Mouse (Mus musculus) ovary, adult 18-20 months (tissue): ENCODE data around the gene Tcf7l2.
A peak's percentile ranks its signal among the peaks of the same experiment; 100 is the strongest.

ENCODE experiments used
- DNase-seq: peaks from one replicate; pipeline ENCODE4 v3.0.0; 2022; ENCODE audit warnings: low spot score, mixed read lengths

The Tcf7l2 gene

DNA sequence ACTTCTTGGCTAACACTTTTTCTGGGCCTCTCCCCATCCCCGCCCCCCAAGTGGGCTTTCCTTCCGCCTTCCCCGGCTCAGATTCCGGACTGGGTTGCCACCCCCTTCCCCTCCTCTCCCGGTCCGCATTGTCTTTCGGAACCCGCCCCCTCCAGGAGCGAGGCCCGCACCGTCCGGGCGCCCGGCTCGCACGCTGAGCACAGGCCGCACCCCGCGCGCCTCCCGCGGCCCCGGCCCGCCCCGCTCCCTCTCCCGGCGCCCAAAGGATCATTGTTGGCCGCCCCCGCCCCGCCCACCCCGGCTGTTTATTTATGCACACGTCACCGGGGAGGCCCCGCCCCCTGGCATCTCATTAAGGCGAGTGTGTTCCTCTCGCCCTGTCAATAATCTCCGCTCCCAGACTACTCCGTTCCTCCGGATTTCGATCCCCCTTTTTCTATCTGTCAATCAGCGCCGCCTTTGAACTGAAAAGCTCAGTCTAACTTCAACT is at the start of gene Tcf7l2:
Tcf7l2 (plus strand) TSS at position 382 of the 490 bp plus-strand sequence.
- peak; percentile 86 for DNase-seq

DNA sequence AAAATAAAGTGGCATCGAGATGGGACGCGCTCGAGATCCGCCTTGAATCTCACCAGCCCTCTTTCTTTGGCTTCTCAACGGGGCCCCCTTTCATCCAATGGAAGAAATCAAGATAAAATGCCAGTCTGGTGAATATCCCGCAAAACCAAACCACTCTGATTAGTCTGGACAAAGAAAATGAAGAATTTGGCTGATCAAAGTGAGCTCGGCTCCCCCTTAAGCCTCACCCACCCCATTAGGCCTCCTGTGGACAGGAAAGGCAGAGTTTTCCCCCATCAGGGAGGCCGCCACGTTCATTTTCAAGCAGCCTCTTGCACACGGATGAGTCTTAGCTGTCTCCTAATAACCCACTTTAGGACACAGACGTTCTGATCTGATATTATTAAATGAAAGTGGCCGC is 47.0 kb upstream of the Tcf7l2 start:
- no peak for DNase-seq

DNA sequence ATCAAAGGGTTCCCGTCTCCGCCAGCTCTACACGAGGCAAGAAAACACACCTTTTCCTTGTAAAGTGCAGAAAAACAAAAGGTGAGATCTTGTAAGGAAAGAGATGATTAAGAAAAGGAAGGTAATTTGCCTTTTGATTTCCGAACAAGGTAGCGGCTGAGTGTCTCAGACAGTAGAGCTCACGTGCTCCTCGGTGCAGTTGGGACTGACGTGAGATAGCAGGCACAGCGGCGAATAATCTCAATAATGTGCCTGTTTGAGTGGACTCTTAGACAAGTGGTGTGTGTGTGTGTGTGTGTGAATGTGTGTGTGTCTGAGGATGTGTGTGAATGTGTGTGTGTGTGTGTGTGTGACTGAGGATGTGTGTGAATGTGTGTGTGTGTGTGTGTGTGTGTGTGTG is 46.2 kb upstream of the Tcf7l2 start:
- no peak for DNase-seq

DNA sequence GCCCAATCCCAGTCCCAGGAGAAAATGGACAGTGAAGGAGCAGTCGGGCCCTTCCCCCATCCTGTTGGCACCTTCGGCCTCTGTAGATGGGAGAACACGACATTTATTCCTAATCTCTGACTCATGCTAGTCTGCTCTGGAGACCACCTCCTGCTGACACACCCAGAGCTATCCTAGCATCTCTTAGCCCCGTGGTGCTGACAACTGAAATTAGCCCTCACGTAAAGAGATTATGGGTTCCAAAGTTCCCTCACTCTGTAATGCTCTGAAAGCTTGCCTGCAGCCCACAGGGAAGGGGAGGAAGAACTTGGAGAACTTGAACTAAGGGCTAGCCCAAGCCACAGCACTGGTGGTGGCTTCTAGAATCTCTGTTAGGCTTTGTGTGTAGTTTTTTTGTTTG is 42.7 kb upstream of the Tcf7l2 start:
- DNase-seq: no peak

DNA sequence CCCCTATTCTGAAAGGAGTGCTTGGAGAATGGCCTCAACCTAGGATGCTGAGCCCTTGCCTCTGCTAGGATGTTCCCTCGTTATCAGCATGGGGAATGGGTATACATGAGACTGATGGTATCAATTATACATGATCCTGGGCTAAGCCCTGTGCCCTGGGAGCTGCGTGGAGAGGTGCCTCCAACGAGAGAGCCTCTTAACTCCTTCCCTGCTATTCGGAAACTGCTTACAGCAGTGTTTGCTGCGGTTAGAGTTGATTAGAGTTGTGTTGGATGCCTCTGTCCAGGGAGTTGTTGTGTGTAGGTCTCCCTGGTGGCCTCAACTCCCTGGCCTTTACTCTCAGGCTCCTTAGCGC is 41.4 kb upstream of the Tcf7l2 start:
- no peak for DNase-seq

DNA sequence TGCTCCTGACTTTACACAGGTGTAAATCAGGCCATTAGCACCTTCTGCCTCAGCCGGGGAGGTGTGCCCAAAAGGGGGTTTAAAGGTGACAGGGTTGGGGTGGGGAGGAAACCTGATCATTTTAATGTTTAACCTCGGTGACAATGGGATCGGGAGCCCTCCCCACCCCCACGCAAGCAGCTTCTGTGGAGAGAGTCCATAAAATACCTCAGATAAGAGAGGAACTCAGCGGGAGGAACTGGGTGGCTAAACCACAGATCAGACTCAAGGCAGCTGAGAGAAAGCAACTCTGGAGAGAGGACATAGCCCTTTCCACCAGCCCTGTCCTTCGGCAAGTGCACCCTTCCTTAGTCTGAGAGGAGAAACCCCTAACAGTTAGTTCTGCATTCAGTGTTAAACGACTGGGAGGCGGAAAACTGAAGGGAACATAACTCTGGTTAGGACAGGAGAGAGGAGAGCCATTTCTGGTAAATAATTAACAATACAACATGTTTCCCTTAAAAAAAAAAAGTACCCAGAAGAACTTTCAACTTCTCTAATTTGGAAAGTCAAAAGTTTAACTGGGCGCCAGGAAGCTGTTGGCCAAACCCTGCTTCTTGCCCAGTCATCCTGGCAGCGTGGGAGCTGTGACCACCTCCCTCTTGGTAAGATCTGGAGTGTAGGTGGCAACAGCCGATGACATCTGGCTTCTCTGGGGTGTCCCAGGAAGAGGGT is 40.9 kb upstream of the Tcf7l2 start:
- DNase-seq: peak; percentile 23

DNA sequence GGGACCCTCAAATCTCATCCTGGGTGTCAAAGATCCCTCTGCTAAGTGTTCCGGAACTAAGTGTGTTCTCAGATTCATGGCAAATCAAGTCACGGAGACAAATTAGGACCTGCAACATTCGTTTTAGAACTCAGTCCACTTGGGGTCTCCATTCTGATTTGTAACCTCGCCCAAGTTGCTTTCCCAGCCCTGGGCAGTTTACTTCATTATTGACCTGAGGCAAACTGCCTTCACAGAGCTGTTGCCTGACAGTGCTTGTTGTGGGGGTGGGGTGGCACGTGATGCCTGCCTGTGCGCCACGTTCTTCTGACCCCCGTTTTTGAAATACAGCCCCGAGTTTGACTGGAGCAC is 40.4 kb upstream of the Tcf7l2 start:
- DNase-seq: no peak

- no peak for DNase-seq
Observed at GRCm38 (mm10) chr19:55702081-55702480, 39.5 kb upstream of the Tcf7l2 start.

- DNase-seq: no peak
Observed at GRCm38 (mm10) chr19:55702716-55703115, 38.9 kb upstream of the Tcf7l2 start.

DNA sequence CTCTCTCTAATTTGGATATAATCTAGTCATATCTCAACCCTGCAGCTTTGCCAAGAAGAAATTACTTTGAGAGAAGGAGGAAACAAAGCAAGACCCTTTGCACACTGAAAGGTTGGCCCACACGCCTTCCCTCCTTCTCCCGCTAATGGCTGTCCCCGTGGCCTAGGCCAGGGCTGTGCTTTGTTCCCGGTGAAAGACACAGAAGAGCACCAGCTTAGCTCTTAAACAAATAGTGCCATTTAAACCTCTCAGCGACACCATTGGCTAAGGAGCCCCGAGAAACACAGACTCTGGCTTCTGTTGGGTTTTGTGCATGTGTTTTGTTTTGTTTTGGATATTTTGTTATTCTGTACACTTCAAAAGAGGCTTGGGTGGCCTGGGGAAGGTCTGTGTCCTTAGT is 37.5 kb upstream of the Tcf7l2 start:
- DNase-seq: no peak

DNA sequence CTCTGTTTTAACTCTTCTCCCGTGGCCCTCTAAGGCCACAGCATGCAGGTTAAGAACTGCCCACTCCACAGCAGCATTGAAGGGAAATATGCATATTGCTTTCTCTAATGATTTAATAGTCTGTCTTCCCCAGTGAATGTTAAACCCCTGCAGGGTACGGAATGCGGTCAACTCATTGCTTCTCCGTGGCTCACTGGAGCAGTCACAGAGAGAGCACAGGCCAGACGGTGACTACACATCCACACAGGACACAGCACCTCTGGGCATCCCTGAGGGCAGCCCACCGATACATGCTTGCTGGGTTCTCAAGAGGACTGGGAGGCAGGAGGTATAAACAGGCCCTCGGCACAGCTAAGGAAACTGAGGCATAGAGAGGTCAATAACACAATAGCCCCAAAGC is 35.3 kb upstream of the Tcf7l2 start:
- no peak for DNase-seq

DNA sequence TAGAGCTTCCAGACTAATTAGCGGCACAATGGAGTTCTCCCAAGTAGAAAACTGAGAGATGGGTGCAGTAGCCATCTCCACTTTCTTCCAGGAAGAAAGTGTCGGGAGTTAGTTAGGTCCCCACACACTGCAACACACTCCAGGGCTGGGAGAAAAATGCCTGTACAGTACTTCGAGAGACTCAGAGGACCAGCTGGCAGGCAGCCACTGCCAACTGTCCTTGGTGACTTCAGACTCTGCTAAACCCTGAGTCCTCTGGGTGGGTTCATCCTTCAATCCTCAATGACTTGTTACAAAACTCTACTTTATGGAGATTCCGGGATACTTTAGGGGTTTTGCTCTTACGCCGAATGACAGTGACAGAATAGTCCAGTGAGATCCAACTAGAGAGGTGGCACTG is 34.8 kb upstream of the Tcf7l2 start:
- DNase-seq: no peak

DNA sequence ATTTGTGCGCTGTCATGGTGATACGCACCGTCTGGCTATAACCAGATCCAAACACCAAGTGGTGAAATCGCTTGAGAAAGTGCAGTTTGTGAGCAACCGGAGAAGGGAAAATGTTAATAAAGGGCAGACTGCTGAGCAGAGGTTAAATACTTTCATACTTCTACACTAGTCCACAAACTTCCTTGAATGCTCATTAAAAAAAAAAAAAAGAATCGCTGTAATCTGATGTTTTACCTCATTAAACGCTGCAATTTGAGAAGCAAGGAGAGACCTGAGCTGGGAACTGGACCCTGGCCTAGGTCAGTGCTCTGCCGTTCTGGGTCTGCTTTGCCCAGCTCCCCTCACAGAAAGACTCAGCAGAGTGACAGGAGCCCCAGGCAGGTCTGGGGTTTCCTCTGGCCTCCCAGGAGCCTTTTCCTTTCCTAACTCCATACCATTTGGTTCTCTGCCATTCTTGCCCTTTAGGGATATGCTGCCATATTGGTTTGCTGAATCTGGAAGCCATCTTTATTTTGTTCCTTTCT is 33.5 kb upstream of the Tcf7l2 start:
- no peak for DNase-seq

DNA sequence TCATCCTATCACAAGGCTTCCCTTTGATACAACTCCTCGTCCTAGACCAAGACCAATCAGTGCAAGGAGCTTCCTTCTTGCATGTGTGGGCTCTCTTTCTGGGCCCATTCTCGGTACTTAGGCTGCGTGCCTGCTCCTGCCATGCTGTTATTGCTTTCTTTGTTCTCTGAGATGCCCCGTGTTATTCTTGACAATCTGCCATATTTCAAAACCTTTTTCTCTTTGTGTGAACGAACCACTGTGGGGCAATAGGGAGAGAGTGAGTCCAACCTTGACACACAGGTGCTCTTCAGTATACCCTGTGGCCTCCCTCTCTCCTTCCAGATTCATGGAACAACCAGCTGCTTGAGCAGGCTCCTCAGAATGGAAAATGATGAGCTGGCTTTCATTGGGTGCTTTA is 30.8 kb upstream of the Tcf7l2 start:
- DNase-seq: no peak

- no peak for DNase-seq
Observed at GRCm38 (mm10) chr19:55711701-55712100, 29.9 kb upstream of the Tcf7l2 start.

GRCm38 (mm10) chr19:55712678-55713077 is 28.9 kb upstream of the Tcf7l2 start:
- peak; percentile 37 for DNase-seq

GRCm38 (mm10) chr19:55714015-55714414 is 27.6 kb upstream of the Tcf7l2 start:
- DNase-seq: no peak

GRCm38 (mm10) chr19:55714665-55715064 is 27.0 kb upstream of the Tcf7l2 start:
- no peak for DNase-seq

- DNase-seq: no peak
Observed at GRCm38 (mm10) chr19:55719083-55719482, 22.5 kb upstream of the Tcf7l2 start.

DNA sequence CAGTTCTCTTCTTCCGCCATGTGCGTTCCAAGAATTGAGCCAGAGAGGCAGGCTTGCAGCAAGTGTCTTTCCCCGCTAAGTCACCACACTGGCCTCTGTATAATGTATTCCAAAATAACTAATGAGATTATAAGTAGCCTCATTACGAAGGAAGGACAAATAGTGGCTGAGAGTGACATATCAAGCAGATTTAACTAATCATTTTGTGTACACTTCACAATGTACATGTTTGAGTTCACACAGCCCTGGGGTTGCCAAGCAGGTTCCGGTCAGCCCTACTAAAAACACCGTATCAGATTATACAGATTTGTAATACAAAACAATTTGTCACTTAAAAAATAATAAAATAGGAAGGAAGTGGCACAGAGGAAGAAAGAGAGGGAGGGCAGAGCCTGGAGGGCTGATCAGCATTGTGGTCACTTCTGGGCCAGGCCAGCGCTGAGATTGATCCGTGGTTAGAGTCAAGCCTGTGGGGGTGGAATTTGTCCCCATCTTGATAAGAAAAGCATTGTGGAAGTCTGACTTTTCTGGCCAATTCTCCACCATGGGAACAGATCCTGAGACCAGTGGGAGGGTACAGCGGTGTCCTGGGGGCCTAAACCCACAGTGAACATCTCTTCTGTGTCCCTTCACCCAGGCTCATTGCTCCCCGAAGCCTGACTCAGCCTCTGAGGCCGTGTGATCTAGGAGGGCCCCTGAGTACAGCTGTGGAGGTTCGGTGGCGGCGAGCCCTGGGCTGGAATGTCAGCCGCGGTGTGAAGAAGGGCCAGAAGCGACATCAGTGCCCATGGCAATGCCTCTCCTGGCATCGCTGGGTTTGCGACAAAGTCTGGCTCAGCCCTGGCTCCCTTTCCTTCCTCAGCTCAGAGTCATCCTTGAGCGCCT is 21.9 kb upstream of the Tcf7l2 start:
- no peak for DNase-seq

DNA sequence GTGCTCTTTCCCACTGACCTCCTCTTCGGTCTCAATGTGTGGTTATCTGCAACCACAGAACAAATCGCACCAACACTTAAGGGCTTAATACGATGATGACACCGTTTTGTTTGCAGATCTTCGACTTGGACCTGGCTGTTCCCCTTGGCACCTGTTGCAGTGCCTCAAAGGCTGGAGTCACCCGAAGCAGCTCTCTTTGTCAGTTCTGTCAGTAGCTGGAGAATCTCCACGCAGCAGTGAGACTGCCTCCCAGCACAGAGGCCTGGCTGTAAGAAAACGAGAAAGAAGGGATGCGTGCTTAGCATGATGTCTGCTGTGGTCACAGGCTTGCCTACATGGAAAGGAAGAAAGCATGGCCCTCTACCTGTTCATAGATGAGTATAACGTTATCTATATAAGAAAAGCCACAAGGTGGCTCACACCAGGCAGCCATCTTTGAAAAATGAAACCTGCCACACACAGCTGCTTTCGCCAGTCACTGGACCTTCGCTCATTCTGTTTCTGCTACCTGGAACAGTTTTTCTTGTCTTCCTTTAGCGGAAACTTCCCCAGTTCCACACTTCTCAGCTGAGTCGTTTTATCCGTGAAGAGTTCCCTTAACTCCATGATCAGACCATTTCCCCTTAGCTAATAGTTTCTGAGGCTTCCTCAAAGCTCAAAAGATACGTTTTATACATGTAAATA is 21.1 kb upstream of the Tcf7l2 start:
- DNase-seq: no peak

GRCm38 (mm10) chr19:55722376-55722775 is 19.2 kb upstream of the Tcf7l2 start:
- DNase-seq: no peak

GRCm38 (mm10) chr19:55729376-55729775 is 12.2 kb upstream of the Tcf7l2 start:
- DNase-seq: no peak
